Mouse (Mus musculus) CD4-positive, CD25-positive, alpha-beta regulatory T cell, adult 2 months (primary cell): ENCODE results near the gene Shkbp1.

Experiments
- DNase-seq: peaks from one replicate; pipeline ENCODE4 v3.0.0-alpha.2; 2012; ENCODE audit warnings: low read depth, low spot score

Shkbp1 gene

GRCm38 (mm10) chr7:27333316-27333941 is 22.4 kb downstream of the Shkbp1 start:
- peak; percentile 49 for DNase-seq

GRCm38 (mm10) chr7:27332353-27333199 is 23.2 kb downstream of the Shkbp1 start:
- peak; percentile 93 for DNase-seq

GRCm38 (mm10) chr7:27331854-27332253 is 24.0 kb downstream of the Shkbp1 start:
- DNase-seq: no peak

- DNase-seq: no peak
These were observed 24.3 kb downstream of the Shkbp1 start for GRCm38 (mm10) chr7:27331541-27331851.

- peak; percentile 92 for DNase-seq
These were observed 24.9 kb downstream of the Shkbp1 start for GRCm38 (mm10) chr7:27330709-27331540.

- DNase-seq: no peak
These were observed 25.8 kb downstream of the Shkbp1 start for GRCm38 (mm10) chr7:27329981-27330380.

GRCm38 (mm10) chr7:27329326-27329947 is 26.4 kb downstream of the Shkbp1 start:
- DNase-seq: peak; percentile 93

GRCm38 (mm10) chr7:27328648-27329047 is 27.2 kb downstream of the Shkbp1 start:
- DNase-seq: peak; percentile 22

- no peak for DNase-seq
These were observed 27.7 kb downstream of the Shkbp1 start for GRCm38 (mm10) chr7:27328161-27328560.

- DNase-seq: no peak
These were observed 28.3 kb downstream of the Shkbp1 start for GRCm38 (mm10) chr7:27327500-27327899.

- DNase-seq: no peak
These were observed 29.5 kb downstream of the Shkbp1 start for GRCm38 (mm10) chr7:27326101-27326880.

GRCm38 (mm10) chr7:27325697-27326096 is 30.1 kb downstream of the Shkbp1 start:
- peak; percentile 41 for DNase-seq

- DNase-seq: no peak
These were observed 30.9 kb downstream of the Shkbp1 start for GRCm38 (mm10) chr7:27324928-27325327.

- no peak for DNase-seq
These were observed 31.7 kb downstream of the Shkbp1 start for GRCm38 (mm10) chr7:27324161-27324560.

GRCm38 (mm10) chr7:27323001-27323400 is 32.8 kb downstream of the Shkbp1 start:
- DNase-seq: no peak

- DNase-seq: no peak
These were observed 33.5 kb downstream of the Shkbp1 start for GRCm38 (mm10) chr7:27322291-27322690.

- no peak for DNase-seq
These were observed 36.4 kb downstream of the Shkbp1 start for GRCm38 (mm10) chr7:27319411-27319810.

GRCm38 (mm10) chr7:27315958-27316357 is 39.9 kb downstream of the Shkbp1 start:
- no peak for DNase-seq

- no peak for DNase-seq
These were observed 41.4 kb downstream of the Shkbp1 start for GRCm38 (mm10) chr7:27314393-27314792.

- no peak for DNase-seq
These were observed 44.1 kb downstream of the Shkbp1 start for GRCm38 (mm10) chr7:27311651-27312284.
